Mouse (Mus musculus): Measurements from ENCODE around the gene Pkmyt1.
"Not testable (repeated sequence)": the region's sequence is repeated elsewhere in the genome, so short reads cannot be mapped to it uniquely, and the experiment has no call there.

The Pkmyt1 gene

DNA sequence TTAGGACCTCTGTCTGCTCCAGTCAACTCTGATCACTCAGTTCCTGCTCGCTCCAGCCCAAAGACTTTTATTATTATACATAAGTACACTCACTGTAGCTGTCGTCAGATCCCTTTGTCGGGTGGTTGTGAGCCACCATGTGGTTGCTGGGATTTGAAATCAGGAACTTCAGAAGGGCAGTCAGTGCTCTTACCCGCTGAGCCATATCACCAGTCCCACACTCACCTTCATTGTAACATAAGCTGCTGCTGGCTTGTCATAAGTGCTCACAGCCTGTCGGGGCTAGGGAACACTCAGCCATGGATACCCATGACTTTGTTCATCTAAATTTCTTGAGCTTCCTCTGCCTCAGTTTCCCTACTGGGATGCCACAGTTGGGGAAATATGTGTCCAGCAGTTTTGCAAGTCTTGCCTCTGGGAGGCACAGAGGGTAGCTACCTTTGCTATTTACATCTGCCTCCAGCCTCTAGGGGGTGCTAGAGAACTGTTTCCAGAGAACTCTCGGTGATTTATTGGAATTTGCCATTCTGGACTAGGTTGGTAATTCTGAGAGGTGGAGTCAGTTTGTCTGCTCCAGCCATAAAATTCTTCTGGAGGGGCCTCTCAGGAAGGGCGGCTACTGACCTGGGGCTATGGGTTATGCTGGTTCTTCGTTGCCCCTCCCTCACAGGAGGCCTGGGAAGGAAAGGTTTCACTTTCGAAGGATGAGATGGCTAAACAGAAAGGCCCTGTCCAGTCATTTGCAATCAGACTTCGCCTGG lies 22.7 kb downstream of the Pkmyt1 start:
- peak; percentile 84 for DNase-seq

DNA sequence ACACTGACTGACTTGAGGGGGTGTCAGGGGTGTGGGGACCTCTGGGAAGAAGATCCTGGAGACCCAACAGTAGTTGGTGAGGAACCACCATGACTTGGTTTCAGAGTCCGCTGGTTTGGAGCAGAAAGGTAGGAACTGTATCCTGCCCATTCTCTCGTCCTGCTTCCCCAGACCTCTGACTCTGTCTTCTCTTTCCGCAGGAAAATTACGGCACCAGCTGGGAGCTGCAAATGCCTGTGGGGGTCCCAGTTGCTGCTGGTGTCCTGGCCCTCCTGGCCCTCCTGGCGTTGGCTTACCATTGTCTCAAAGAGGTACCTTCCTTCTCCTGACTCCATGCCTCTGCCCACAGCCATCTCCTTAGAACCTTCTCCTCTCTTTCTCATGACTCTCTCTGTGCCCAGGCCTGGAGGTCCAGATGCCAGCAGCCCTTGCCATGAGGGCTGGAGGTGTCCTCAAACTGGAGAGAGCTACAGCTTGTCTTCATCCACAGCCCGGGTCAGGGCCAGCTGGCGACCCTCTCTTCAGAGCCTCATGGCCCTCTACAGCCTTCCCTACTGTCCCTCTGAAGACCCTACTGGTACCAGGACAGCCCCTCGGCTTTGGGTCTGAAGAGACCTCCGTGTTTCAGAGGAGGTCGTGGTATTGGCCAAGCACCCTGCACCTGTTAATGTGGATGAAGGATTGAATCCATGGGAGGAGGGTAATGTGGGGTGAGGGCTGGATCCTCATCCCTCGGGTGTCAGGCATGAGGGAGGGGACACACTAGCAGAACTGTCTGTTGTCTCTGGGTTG lies 23.5 kb downstream of the Pkmyt1 start:
- DNase-seq, result no peak

DNA sequence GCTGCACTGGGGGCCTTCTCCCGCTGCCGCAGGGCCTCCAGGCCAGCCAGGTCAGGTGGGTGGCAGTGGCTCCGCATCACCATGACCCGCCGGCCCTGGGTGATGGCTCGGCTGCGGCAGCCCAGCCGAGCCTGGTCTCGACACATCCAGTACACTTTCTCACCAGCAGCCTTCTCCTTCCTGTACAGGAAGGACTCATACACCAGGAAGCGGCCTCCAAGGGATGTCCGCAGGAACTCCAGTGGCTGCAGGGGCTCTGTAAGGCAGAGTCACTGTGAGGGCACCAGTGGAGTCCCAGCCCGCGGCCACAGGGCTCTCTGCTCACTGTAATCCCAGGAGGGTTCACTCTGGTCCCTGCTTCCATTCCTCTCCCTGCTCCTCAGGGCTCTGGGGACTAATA lies 29.6 kb downstream of the Pkmyt1 start:
- peak; percentile 68 for DNase-seq

- DNase-seq, result no peak
Measured at GRCm38 (mm10) chr17:23757581-23757980, 31.4 kb downstream of the Pkmyt1 start.

- DNase-seq, result no peak
Measured at GRCm38 (mm10) chr17:23758801-23759200, 32.7 kb downstream of the Pkmyt1 start.

DNA sequence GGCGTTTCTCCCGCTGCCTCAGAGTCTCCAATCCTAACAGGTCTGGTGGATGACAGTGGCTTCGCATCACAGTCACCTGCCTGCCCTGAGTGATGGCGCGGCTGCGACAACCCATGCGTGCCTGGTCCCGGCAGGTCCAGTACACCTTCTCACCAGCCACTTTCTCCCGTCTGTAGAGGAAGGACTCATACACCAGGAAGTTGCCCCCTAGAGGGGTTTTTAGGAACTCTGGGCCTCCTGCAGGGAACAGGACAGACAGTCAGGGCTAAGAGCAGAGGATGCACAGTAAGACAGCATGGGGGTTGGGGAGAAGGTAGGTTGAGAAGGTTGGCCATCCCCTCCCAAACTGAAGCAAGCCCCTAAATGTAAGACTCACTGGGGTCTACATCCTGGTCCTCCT lies 34.1 kb downstream of the Pkmyt1 start:
- no peak for DNase-seq

DNA sequence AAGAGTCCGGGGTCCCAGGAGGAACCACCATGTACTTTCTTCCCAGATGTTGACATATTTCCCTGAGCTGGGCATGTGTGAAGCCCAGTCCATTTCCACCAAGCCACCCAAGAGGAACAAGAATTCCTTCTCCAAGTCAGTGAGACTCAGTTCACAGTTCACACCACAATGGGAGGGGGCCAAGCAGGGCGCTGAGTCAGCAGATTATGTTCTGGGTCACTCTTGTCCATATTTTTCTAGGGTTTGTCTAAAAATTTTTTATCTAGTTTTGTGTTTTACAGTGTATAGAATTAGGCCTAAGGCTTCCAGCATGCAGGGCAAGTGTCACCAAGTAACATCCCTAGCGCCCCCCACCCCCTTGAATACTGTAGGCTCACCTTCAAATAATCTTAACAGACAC lies 35.0 kb downstream of the Pkmyt1 start:
- no peak for DNase-seq

GRCm38 (mm10) chr17:23762976-23763375 lies 36.8 kb downstream of the Pkmyt1 start:
- DNase-seq, result no peak

GRCm38 (mm10) chr17:23770493-23770892 lies 44.4 kb downstream of the Pkmyt1 start:
- DNase-seq, result no peak

- DNase-seq, result no peak
Measured at GRCm38 (mm10) chr17:23770896-23771283, 44.8 kb downstream of the Pkmyt1 start.

DNA sequence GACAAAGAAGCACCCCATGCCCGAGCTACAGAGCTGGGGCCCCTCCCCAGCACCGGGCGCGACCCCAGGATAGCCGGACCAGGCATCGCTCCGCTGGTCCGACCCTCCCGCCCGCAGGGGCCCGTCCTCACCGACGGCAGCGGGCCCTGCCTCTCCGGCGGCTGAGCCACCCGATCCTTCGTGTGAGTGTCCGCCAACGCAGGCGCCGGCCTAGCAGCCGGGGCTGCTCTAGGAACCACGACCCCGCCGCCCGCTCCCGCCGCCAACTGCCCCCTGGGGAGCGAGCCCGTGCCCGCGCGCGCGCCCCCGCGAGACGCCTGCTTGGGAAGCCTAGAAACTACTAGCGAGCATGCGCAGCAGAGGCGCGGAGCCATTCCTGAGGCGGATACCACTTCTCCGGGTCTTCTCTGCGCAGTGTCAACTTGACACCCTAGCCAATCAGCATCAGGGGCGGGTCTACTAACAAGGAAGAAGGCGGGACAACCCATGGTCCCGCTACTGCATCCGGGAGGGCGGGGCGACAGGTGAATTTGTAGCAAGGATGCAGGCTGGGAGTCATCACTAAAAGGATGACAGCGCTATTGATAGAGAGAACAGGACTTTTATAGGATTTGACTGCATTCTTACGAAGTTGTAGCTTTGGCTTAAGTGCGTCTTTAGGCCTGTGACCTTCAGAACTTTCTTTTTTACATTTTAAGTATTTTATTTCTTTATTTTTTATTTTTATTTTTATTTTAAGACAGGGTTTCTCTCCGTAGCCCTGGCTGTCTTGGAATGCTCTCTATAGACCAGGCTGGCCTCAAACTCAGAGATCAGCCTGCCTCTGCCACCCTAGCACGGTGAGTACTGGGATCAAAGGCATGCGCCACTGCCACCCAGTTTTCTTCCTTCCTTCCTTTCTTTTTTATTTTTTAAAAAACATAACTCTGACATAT lies 45.4 kb downstream of the Pkmyt1 start, which contains the start of gene Flywch1:
TSS of gene Flywch1 (minus strand) at position 319 of the 935 bp plus-strand sequence.
- peak; percentile 99 for DNase-seq

- not testable (repeated sequence) for DNase-seq
Measured at GRCm38 (mm10) chr17:23772219-23772556, 46.1 kb downstream of the Pkmyt1 start.

DNA sequence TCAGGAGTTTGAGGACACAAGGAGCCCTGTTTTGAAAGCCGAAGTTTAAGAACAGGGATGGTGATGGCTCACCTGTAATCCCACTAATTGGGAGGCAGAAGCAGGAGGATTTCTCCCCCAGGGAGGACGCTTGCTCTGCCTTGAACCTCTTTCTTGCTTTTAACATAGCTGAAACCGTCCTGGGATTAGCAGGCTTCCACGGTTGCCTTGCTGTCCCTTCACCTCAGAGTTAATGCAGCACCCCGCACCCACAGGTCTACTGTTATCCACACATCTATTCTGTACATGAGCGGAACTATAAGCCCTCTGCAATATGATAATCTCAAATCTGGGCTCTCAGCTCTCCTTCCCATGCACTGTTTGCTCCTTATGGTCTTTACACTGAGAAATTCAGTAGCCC lies 47.5 kb downstream of the Pkmyt1 start:
- DNase-seq, result no peak

DNA sequence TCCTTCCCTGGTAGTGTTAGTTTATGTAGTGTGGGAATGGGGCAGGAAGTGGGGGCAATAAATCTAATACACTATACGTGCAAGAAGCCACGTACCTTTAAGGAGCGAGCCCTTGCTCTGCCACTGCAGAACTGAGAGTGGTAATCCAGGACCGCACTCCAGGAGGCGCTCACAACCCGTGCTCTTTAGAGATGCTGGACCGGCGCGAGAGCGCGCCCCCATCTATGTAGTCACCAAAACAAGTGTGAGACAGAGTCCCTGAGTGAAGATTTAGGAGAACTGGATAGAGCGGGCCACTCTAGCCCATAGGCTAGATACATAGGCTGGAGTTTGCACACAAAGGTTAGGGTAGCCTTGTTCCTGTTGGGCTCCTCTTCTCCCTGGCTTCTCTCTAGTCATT lies 48.0 kb downstream of the Pkmyt1 start:
- peak; percentile 92 for DNase-seq

GRCm38 (mm10) chr17:23776216-23776615 lies 50.1 kb downstream of the Pkmyt1 start:
- DNase-seq, result no peak

- no peak for DNase-seq
Measured at GRCm38 (mm10) chr17:23777141-23777540, 51.0 kb downstream of the Pkmyt1 start.

GRCm38 (mm10) chr17:23778447-23778846 lies 52.3 kb downstream of the Pkmyt1 start:
- no peak for DNase-seq

GRCm38 (mm10) chr17:23783352-23783751 lies 57.2 kb downstream of the Pkmyt1 start:
- no peak for DNase-seq

DNA sequence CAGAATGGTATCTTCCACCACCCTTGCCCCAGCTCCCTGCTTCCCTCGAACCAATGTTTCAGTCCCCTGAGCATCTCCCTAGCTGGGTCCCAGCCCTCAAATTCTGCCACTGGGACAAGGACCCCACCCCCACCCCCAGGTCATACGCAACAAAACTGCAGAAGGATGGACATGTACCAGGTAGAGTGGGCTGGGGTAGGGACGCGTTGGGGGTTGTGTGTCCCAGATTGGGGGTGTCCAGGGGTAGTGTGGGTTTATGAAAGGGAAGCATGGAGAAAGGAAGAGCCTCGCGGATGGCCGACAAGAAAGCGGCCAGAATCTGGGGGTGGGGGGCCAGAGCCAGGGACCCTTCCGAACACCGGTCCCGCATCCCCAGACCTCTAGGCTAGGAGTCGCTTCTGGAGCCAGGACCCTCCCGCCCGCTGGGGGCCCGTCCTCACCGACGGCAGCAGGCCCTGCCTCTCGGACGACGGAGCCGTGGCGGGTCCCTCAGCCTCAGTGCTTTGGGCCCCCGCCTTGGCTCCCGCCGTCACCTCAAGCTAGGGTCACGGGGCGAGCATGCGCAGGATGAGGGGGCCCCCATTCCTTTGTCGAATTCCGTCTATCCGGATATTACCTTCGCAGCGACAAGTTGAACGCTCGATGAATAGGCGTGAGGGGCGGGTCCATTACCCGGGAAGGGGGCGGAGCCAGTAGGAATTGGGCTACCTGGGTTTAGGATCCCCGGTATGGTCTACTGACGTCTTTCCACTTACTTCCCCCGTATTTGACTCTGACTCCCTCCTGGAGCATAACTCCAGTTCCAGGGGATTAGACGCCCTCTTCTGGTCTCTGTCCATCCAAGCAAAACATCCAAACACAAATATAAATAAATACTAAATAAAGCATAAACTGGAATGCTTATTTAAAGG lies 59.7 kb downstream of the Pkmyt1 start, which contains the start of gene Flywch2:
TSS of gene Flywch2 (minus strand) at position 521 of the 911 bp plus-strand sequence.
- peak; percentile 88 for DNase-seq

All from kidney, postnatal 10 days (tissue).